Mouse (Mus musculus) adrenal gland, postnatal 4 days (tissue): ENCODE data around the gene Srebf2. TPM values are rescaled to one million over a fixed set of nuclear protein-coding genes. Genes with fewer than 3 reads are reported as not detected.

Experiments used
- microRNA-seq: library from miRNA; unstranded; fragments of <30 nt; microRNA quantifications from one replicate; pipeline ENCODE4 v1.2.0, GENCODE M21; 2021
- total RNA-seq, 2 experiments: library from RNA; stranded (reverse); gene quantifications; 2 replicates each; pipeline ENCODE4 v1.2.3; 2021

Gene Srebf2
- total RNA-seq, 2 experiments from 2014 or later = 54.6 to 71.7 TPM

Small RNAs within 50 kb of the gene (microRNA-seq; reads per million reads assigned to microRNA genes)
- gene Mir33 = 42.9 reads per million, percentile 37 among the genes with 10 or more reads in this experiment

Other genes starting within 250 kb of the Srebf2 start
- gene Polr3h, start 220.9 kb upstream of the Srebf2 start, total RNA-seq = 10 to 100 TPM; 25.3 to 27.9 TPM
- 10 to 100 TPM; 52.8 to 55.7 TPM for gene Csdc2, start 210.4 kb upstream of the Srebf2 start, total RNA-seq
- gene Pmm1, start 186.3 kb upstream of the Srebf2 start, total RNA-seq = 100 to 1,000 TPM in 1 of 2 experiments, 10 to 100 TPM in 1; 94.6 to 101 TPM
- not detected for gene 1700029P11Rik, start 166.6 kb upstream of the Srebf2 start, total RNA-seq
- 10 to 100 TPM; 89.4 to 92.6 TPM for gene Xrcc6, start 159.3 kb upstream of the Srebf2 start, total RNA-seq
- gene Desi1, start 113.3 kb upstream of the Srebf2 start, total RNA-seq = 10 to 100 TPM; 83.6 to 95.1 TPM
- 100 to 1,000 TPM in 1 of 2 experiments, 10 to 100 TPM in 1; 92.5 to 102 TPM for gene Snu13, start 99.6 kb upstream of the Srebf2 start, total RNA-seq
- gene 4930407I10Rik, start 88.0 kb upstream of the Srebf2 start, total RNA-seq = not detected
- 1 to 10 TPM; 3.5 to 3.8 TPM for gene Mei1, start 77.2 kb upstream of the Srebf2 start, total RNA-seq
- gene Ccdc134, start 19.3 kb upstream of the Srebf2 start, total RNA-seq = 10 to 100 TPM; 11.1 to 11.3 TPM
- gene Shisa8, start 65.6 kb downstream of the Srebf2 start, total RNA-seq = under 1 TPM; 0.70 to 0.79 TPM
- gene Tnfrsf13c, start 77.2 kb downstream of the Srebf2 start, total RNA-seq = 1 to 10 TPM in 1 of 2 experiments, under 1 TPM in 1; 0.65 to 1.5 TPM
- 10 to 100 TPM; 12.8 to 16.8 TPM for gene Cenpm, start 97.6 kb downstream of the Srebf2 start, total RNA-seq
- gene 1500009C09Rik, start 105.2 kb downstream of the Srebf2 start, total RNA-seq = under 1 TPM; 0.40 to 0.56 TPM
- gene Sept3, start 127.7 kb downstream of the Srebf2 start, total RNA-seq = 10 to 100 TPM; 13.3 to 17.7 TPM
- under 1 TPM; 0.34 to 0.37 TPM for gene Wbp2nl, start 151.8 kb downstream of the Srebf2 start, total RNA-seq
- gene Naga, start 191.7 kb downstream of the Srebf2 start, total RNA-seq = 10 to 100 TPM; 82.6 to 96.8 TPM
- 1 to 10 TPM; 4.7 to 5.1 TPM for gene Pheta2, start 191.8 kb downstream of the Srebf2 start, total RNA-seq
- gene Smdt1, start 191.8 kb downstream of the Srebf2 start, total RNA-seq = 100 to 1,000 TPM; 125 to 127 TPM
- 100 to 1,000 TPM; 406 to 421 TPM for gene Ndufa6, start 207.1 kb downstream of the Srebf2 start, total RNA-seq
- 10 to 100 TPM; 52.1 to 52.6 TPM for gene Cyp2d22, start 233.1 kb downstream of the Srebf2 start, total RNA-seq
- gene Cyp2d11, start 246.8 kb downstream of the Srebf2 start, total RNA-seq = under 1 TPM in 1 of 2 experiments, not detected in 1; 0.20 TPM